Mouse (Mus musculus): Measurements from ENCODE around the gene Tox2. TPM values are rescaled to one million over a fixed set of nuclear protein-coding genes. Genes with fewer than 3 reads are reported as not detected.
A peak's percentile ranks its signal among the peaks of the same experiment; 100 is the strongest.

Tox2 gene
- total RNA-seq, 2 experiments from 2014 or later: 0.28 to 0.31 TPM

GRCm38 (mm10) chr2:163310163-163310688, 107.3 kb downstream of the Tox2 start:
- no peak for TF ChIP-seq CTCF (IDR thresholded peaks at IDR 0.05)
- no peak overlapping the region for H3K4me3 ChIP-seq
- DNase-seq: no peak
- H3K27ac ChIP-seq: no peak overlapping the region
- intact Hi-C loops (cut with DNase I): loop anchor here (10.0 kb wide), 1 partner anchor 105 kb away; the partner anchor contains the start of gene Tox2

DNA sequence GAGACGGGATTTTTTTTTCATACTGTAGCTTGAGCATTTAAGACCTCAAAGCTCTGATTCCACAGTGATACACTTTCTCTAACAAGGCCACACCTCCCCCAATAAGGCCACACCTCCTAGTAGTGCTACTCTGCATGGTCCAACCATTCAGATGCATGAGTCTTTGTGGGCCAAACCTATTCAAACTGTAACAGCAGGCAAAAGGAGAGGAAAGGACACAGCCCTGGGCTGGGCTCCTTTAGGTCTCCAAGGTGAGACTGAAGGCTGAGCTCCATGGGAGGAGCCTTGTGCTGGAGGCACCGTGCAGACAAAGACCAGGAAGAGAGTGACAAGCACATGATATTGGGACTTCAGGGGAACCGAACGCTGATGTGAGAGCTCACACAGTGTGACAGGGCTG, 114.4 kb downstream of the Tox2 start:
- Histone ChIP-seq H3K4me3 (no peak overlapping the region), H3K27ac (no peak overlapping the region)
- no peak for DNase-seq
- no peak for TF ChIP-seq CTCF (IDR thresholded peaks at IDR 0.05)
- intact Hi-C loops (cut with DNase I): loop anchor here (10.0 kb wide), 1 partner anchor 112 kb away; the partner anchor contains the start of gene Tox2

DNA sequence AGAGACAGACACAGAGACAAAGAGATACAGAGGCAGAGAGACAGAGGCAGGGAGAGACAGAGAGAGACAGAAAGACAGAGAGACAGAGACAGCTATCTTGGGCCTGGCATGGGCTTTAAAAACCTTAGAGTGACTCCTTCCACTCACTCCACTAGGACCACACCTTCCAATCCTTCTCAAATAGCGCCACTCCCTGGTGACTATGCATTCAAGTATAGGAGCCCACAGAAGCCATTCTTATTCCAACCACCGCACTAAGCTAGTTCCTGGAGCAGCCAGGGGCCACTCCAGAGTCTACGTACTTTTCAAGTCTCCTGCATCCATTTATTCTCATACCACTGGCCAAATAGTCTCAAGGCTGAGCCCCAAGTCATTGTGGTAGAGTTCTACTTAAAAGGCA, 115.9 kb downstream of the Tox2 start:
- Histone ChIP-seq H3K27ac (no peak overlapping the region), H3K4me3 (no peak overlapping the region)
- intact Hi-C loops (cut with DNase I): loop anchor here (10.0 kb wide), 1 partner anchor 114 kb away; the partner anchor contains the start of gene Tox2
- peak; percentile 12; the same call in 1 of the 2 replicates for TF ChIP-seq CTCF (IDR thresholded peaks at IDR 0.05)
- DNase-seq: no peak

- intact Hi-C loops (cut with DNase I): no loop called here
- TF ChIP-seq CTCF (IDR thresholded peaks at IDR 0.05): no peak
These were observed 120.2 kb downstream of the Tox2 start for GRCm38 (mm10) chr2:163323163-163323562.

GRCm38 (mm10) chr2:163330742-163331141, 127.8 kb downstream of the Tox2 start:
- intact Hi-C loops (cut with DNase I): loop anchor here (2.0 to 5.0 kb wide), 2 partner anchors 230 to 408 kb away; no protein-coding TSS in a partner anchor
- no peak overlapping the region for H3K27ac ChIP-seq
- DNase-seq: peak; percentile 21
- peak; percentile 83 for TF ChIP-seq CTCF (IDR thresholded peaks at IDR 0.05)
- H3K4me3 ChIP-seq: no peak overlapping the region

More at GRCm38 (mm10) chr2:163323163-163323562, 120.2 kb downstream of the Tox2 start:
- no peak for DNase-seq
- H3K4me3 ChIP-seq: no peak overlapping the region
- no peak overlapping the region for H3K27ac ChIP-seq

GRCm38 (mm10) chr2:163331423-163331822, 128.5 kb downstream of the Tox2 start:
- no peak overlapping the region for H3K27ac ChIP-seq
- H3K4me3 ChIP-seq: no peak overlapping the region
- no peak for TF ChIP-seq CTCF (IDR thresholded peaks at IDR 0.05)
- DNase-seq: peak; percentile 21
- intact Hi-C loops (cut with DNase I): loop anchor here (2.0 to 5.0 kb wide), 2 partner anchors 231 to 409 kb away; no protein-coding TSS in a partner anchor

GRCm38 (mm10) chr2:163332368-163333055, 129.6 kb downstream of the Tox2 start:
- no peak for TF ChIP-seq CTCF (IDR thresholded peaks at IDR 0.05)

DNA sequence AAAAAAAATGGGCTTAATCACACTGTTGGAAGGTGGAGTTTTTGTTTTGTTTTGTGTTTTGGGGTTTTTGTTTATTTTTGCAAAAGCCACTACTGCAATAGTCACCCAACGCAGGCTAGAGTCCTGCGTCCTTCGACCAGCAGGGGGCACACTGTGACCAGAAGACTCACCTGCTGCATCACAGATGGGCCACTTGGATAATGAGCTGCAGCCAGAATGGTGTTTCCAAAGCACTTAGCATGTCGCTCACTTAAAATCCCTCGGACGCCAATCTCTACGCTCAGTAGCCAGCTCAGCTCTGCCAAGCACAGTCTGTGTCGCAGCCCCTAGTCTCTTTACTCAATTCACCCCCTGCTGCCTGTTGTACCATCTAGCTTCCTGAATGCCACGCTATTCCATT, 137.3 kb downstream of the Tox2 start:
- DNase-seq: peak; percentile 81
- H3K4me3 ChIP-seq: no peak overlapping the region
- H3K27ac ChIP-seq: peak overlapping the region; percentile 73
- intact Hi-C loops (cut with DNase I): loop anchor here (1.0 kb wide), 2 partner anchors 57 to 61 kb away; partner anchors contain the start of gene Jph2
- TF ChIP-seq CTCF (IDR thresholded peaks at IDR 0.05): peak; percentile 86

More at GRCm38 (mm10) chr2:163332368-163333055, 129.6 kb downstream of the Tox2 start:
- Histone ChIP-seq H3K4me3 (no peak overlapping the region), H3K27ac (no peak overlapping the region)
- intact Hi-C loops (cut with DNase I): loop anchor here (5.0 kb wide), 1 partner anchor 410 kb away; no protein-coding TSS in a partner anchor
- peak; percentile 19 for DNase-seq

DNA sequence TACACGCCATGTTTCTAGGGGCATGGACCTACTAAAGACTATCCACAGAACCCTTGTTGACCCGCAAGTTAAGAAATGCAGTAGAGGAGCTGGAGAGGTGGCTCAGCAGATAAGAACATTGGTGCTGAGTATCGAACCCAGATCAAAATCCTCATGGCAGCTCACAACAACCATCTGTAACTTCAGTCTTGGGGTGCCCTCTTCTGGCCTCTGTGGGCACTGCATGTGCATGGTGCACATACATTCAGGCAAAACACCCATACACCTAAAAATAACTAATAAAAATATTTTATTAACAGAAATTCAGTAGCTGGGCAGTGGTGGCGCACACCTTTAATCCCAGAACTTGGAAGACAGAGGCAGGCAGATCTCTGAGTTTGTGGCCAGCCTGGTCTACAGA, 140.7 kb downstream of the Tox2 start:
- Histone ChIP-seq H3K4me3 (0 out of 2 replicates have a peak overlapping the region, but pooled peaks have one; percentile 13), H3K27ac (peak overlapping the region; percentile 73)
- intact Hi-C loops (cut with DNase I): no loop called here
- DNase-seq: peak; percentile 45
- peak; percentile 60 for TF ChIP-seq CTCF (IDR thresholded peaks at IDR 0.05)

GRCm38 (mm10) chr2:163344976-163345660, 142.2 kb downstream of the Tox2 start:
- intact Hi-C loops (cut with DNase I): no loop called here
- TF ChIP-seq CTCF (IDR thresholded peaks at IDR 0.05): no peak
- peak; percentile 51 for DNase-seq
- Histone ChIP-seq H3K4me3 (no peak overlapping the region), H3K27ac (peak overlapping the region; percentile 80)

DNA sequence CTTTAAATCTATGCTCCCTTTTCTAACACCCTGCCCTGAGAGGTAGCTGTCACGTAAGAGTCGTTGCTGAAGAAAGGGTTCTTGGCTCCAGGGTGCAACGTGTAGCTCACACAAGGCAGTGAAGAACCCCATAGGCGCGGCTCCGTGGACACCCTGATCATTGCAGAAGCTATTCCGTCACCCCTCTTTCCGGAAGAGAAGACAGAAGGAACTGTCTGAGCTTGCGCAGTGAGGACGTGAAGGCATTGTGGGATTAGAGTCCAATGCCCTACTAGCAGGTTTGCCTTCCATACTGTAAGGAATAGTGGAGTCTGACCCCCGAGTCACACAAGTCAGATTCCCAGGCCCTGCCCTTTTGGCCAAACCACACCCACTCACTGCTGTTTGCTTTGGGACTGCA, 143.6 kb downstream of the Tox2 start:
- intact Hi-C loops (cut with DNase I): no loop called here
- peak overlapping the region; percentile 92 for H3K27ac ChIP-seq
- DNase-seq: no peak
- no peak overlapping the region for H3K4me3 ChIP-seq
- TF ChIP-seq CTCF (IDR thresholded peaks at IDR 0.05): no peak

DNA sequence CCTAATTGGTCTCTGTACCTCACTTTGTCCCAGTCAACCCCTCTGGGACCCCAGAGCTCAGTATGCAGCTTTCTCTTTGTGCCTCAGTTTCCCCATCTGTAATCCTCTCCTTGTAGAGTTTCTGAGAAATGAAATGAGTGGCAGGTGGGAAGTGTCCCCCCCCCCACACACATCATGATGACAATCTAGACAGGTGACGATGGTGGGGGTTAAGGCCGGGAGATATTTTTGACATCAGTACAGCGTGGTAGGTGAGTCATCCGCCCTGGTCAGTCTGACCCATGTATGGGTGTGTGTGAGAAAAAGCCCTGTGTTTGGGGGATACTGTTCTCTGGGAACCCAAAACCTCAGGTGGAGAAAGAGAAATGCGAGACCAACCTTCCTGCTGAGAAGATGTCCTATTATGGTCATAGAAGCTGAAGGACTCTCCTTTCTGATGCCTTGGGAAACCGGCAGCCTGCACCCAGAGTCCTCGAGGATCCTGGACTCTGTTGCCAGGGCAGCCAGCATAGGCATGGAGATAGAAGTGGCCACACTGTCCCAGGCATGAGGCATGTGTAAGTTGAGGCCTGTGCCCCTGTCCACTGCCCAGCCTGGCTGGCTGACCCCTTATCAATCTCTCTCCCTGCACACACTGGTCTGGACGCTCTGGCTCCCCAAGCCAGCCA, 144.7 kb downstream of the Tox2 start:
- Histone ChIP-seq H3K27ac (peak overlapping the region; percentile 92), H3K4me3 (peak overlapping the region; percentile 33)
- no peak for TF ChIP-seq CTCF (IDR thresholded peaks at IDR 0.05)
- no peak for DNase-seq
- intact Hi-C loops (cut with DNase I): no loop called here
